Mouse (Mus musculus): ENCODE data around the gene Zfp663. TPM values are rescaled to one million over a fixed set of nuclear protein-coding genes. Genes with fewer than 3 reads are reported as not detected.

Zfp663 gene
- total and polyA plus RNA-seq, 3 experiments: 0.18 TPM; not detected in 2

- Histone ChIP-seq H3K36me3 (ENCODE audit: control insufficient read depth in 1 of 2, insufficient read depth in 2 of 2, low read length in 2 of 2) (peaks cover 2 to 44% of the 10 kb centered on the region in 2 experiments; a peak in 2 of 4 replicates), H3K9me3 (replicated peaks; ENCODE audit: insufficient read depth, low read length) (no peaks in the 10 kb centered on the region), H3K9ac (ENCODE audit: control insufficient read depth, low read depth, low read length, poor library complexity, severe bottlenecking) (no peak overlapping the region), H3K4me1 (ENCODE audit: control insufficient read depth in 1 of 2, insufficient read depth in 2 of 2, low read length in 2 of 2) (peaks cover 39 to 51% of the 10 kb centered on the region in 2 experiments), H3K4me3 (ENCODE audit: control insufficient read depth in 1 of 2, insufficient read depth in 1 of 2, low read depth in 2 of 2, low read length in 2 of 2) (no peak overlapping the region), H3K27ac (ENCODE audit: control insufficient read depth, low read depth, low read length) (peak overlapping the region; percentile 11; the same call in 1 of the 2 replicates), H3K79me2 (ENCODE audit: control insufficient read depth, insufficient read depth, low read length, poor library complexity) (peaks cover 3% of the 10 kb centered on the region; the same call in 1 of the 2 replicates), H3K27me3 (ENCODE audit: control insufficient read depth in 1 of 2, insufficient read depth in 2 of 2, low read length in 2 of 2) (no peaks in the 10 kb centered on the region)
- peak; percentile 57 for DNase-seq (ENCODE audit: low read depth, low spot score)
- TF ChIP-seq ETS1 (IDR thresholded peaks at IDR 0.05; ENCODE audit: low read depth, low read length) (peak; percentile 58; the same call in 1 of the 2 replicates), MAZ (IDR thresholded peaks at IDR 0.05; ENCODE audit: low read depth, low read length) (no peak), POLR2AphosphoS2 (IDR thresholded peaks at IDR 0.05; ENCODE audit: low read length) (no peak), SIN3A (IDR thresholded peaks at IDR 0.05; ENCODE audit: low read length) (no peak), CTCF (IDR thresholded peaks at IDR 0.05 in 2 of 3, conservative IDR thresholded peaks at IDR 0.05 in 1 of 3; ENCODE audit: control insufficient read depth in 1 of 3, insufficient read depth in 1 of 3, low read depth in 2 of 3, low read length in 3 of 3, poor library complexity in 1 of 3, severe bottlenecking in 1 of 3) (no peak), NRF1 (IDR thresholded peaks at IDR 0.05; ENCODE audit: insufficient read depth, low read depth, low read length, poor library complexity, severe bottlenecking) (no peak), MEF2A (IDR thresholded peaks at IDR 0.05; ENCODE audit: extremely low read depth, insufficient replicate concordance, low read depth, low read length, poor library complexity, severe bottlenecking) (no peak), MYB (IDR thresholded peaks at IDR 0.05; ENCODE audit: low read depth, low read length) (no peak), BHLHE40 (IDR thresholded peaks at IDR 0.05; ENCODE audit: borderline replicate concordance, low read depth, low read length) (peak; percentile 28; the same call in 1 of the 2 replicates), CHD2 (IDR thresholded peaks at IDR 0.05; ENCODE audit: low read length) (no peak), ZKSCAN1 (IDR thresholded peaks at IDR 0.05; ENCODE audit: low read depth, low read length) (no peak), USF1 (IDR thresholded peaks at IDR 0.05; ENCODE audit: low read depth, low read length) (peak; percentile 67), RCOR1 (IDR thresholded peaks at IDR 0.05; ENCODE audit: low read depth, low read length) (no peak), TAL1 (IDR thresholded peaks at IDR 0.05; ENCODE audit: low read length) (no peak)
These were observed 51.6 kb downstream of the Zfp663 start for GRCm38 (mm10) chr2:165316837-165317473.

GRCm38 (mm10) chr2:165316204-165316603, 52.3 kb downstream of the Zfp663 start:
- DNase-seq (ENCODE audit: low read depth, low spot score): no peak
- H3K4me3 ChIP-seq (ENCODE audit: control insufficient read depth in 1 of 2, insufficient read depth in 1 of 2, low read depth in 2 of 2, low read length in 2 of 2): no peak overlapping the region
- no peak overlapping the region for H3K9ac ChIP-seq (ENCODE audit: control insufficient read depth, low read depth, low read length, poor library complexity, severe bottlenecking)
- H3K79me2 ChIP-seq (ENCODE audit: control insufficient read depth, insufficient read depth, low read length, poor library complexity): 0 out of 2 replicates have a peak, but pooled peaks cover under 1% of the 10 kb centered on the region
- peaks cover 2 to 36% of the 10 kb centered on the region in 2 experiments; a peak in 2 of 4 replicates for H3K36me3 ChIP-seq (ENCODE audit: control insufficient read depth in 1 of 2, insufficient read depth in 2 of 2, low read length in 2 of 2)
- H3K27me3 ChIP-seq (ENCODE audit: control insufficient read depth in 1 of 2, insufficient read depth in 2 of 2, low read length in 2 of 2): no peaks in the 10 kb centered on the region
- H3K4me1 ChIP-seq (ENCODE audit: control insufficient read depth in 1 of 2, insufficient read depth in 2 of 2, low read length in 2 of 2): peaks cover 34 to 44% of the 10 kb centered on the region in 2 experiments
- no peaks in the 10 kb centered on the region for H3K9me3 ChIP-seq (replicated peaks; ENCODE audit: insufficient read depth, low read length)
- TF ChIP-seq GATA1 (IDR thresholded peaks at IDR 0.05; ENCODE audit: low read depth, low read length): no peak
- TF ChIP-seq EP300 (IDR thresholded peaks at IDR 0.05; ENCODE audit: low read depth in 1 of 2, low read length in 2 of 2): no peak
- no peak for TF ChIP-seq NELFE (IDR thresholded peaks at IDR 0.05; ENCODE audit: low read depth, low read length)
- TF ChIP-seq GABPA (IDR thresholded peaks at IDR 0.05; ENCODE audit: low read depth, low read length): no peak
- H3K27ac ChIP-seq (ENCODE audit: control insufficient read depth, low read depth, low read length): no peak overlapping the region

Data from MEL (cell line).